Mouse (Mus musculus) frontal cortex, postnatal 25 days (tissue): ENCODE results near the gene Siglec1.
A peak's percentile ranks its signal among the peaks of the same experiment; 100 is the strongest.

Experiments used
- DNase-seq, 2 experiments: peaks; one replicate each; pipeline ENCODE4 v3.0.0; 2022; ENCODE audit warnings: low spot score in 2 of 2

The Siglec1 gene

DNA sequence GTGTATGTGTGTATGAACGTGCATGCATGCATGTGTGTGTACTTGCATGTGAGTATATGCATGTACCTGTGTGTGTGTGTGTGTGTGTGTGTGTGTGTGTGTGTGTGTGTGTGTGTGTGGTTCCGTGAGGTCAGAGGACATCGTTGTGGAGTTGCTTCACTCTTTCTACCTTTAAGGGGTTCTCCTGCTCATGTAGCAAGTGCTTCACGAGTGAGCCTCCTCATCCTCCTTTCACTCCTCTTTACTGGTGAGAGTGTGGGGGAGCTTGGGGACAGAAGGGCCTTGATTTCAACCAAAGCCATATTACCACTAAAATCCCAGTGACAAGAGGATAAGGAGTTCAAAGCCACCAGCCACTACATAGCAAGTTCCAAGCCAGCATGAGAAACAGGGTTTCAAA lies 10.5 kb upstream of the Siglec1 start:
- no peak for DNase-seq

DNA sequence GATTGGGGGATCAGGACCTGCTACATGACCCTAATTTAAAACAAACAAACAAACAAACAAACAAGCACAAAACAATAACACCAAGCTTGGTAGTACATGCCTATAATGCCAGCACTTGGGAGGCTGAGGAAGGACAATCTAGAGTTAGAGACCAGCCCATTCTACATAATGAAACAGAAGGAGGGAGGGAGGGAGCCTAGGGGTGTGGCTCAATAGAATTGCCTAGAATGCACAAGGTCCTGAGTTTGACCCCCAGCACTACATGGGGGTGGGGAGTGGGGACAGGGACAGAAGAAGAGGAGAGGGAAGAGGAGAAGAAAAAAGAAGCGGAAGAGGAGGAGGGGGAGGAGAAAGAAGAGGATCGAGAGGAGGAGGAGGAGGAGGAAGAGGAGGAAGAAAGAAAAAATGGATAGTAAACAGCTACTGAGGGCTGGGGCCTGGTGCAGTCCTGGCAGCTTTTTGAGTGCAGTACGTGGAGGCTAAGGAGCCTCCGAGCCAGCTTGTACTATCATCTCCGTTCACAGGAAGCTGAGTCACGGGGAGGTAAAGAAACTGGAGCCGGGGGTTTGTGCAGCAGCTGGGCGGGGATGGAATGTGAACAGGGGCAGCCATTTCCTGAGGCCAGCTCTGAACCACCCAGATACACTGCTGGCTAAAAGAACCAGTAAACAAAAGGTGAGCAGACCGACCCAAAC lies 9.7 kb upstream of the Siglec1 start:
- DNase-seq, result no peak

GRCm38 (mm10) chr2:131094823-131095222 lies 8.3 kb upstream of the Siglec1 start:
- peak; percentile 67 to 74 for DNase-seq

GRCm38 (mm10) chr2:131093577-131093976 lies 7.0 kb upstream of the Siglec1 start:
- DNase-seq, result no peak

DNA sequence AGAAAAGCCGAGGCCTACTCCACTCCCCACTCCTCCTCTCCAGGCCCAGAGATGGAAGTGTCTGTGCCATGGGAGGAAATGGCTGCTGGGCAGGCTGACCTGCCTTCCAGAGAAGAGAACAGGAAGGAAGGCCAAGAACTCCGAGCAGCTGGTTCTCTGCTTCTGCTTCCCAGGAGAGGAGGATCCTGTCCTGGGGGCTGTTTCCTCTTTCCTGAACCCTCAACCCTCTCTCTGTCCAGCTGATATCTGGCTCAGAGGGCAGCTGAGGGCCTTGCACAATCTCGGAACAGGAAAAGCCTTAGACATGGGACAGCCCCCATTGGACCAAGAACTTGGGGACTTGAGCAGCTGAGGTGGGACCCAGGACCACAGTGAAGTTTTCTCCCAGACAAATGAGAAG lies 4.3 kb upstream of the Siglec1 start:
- no peak for DNase-seq

GRCm38 (mm10) chr2:131089634-131090033 lies 3.1 kb upstream of the Siglec1 start:
- no peak for DNase-seq

- DNase-seq, result no peak
These were observed 2.0 kb upstream of the Siglec1 start for GRCm38 (mm10) chr2:131088581-131088980.

DNA sequence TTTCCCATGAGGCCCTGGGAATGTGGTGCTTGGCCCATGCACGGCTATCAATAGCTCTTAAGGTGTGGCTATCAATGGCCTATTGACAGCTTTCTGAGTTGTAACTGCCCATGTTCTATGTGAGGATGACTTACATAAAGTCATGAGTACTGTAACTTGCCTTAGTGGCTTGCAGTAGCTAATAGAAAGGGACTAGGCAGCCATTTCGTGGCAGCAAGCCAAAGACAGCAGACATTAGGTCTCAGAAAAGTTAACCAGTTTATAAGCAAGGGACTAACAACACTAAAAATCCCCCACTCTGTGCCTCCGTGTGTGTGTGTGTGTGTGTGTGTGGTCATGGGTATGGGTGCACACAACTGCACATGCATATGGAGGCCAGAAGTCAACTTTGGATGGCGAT lies 2.4 kb downstream of the Siglec1 start:
- no peak for DNase-seq

DNA sequence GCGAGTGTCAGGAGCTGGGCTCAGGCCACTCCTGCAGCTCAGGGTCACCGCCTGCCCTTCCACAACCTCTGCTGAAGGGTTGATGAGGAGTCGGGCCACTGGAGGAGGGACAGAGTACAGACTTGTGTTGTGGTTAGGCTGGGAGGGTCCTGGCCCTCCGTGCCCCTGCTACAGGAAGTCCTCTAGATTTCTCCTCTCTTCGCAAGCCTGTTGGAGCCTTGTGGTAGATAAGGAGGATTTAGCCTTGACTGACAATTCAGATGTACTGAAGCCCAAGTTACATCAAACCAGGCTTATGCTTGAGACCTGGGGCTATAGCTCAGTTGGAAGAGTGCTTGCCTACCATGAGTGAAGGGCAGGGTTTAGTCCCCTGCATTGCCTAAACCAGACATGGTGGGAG lies 6.1 kb downstream of the Siglec1 start:
- no peak for DNase-seq

GRCm38 (mm10) chr2:131072536-131072935 lies 14.0 kb downstream of the Siglec1 start:
- no peak for DNase-seq

GRCm38 (mm10) chr2:131067481-131067880 lies 19.1 kb downstream of the Siglec1 start:
- no peak for DNase-seq

DNA sequence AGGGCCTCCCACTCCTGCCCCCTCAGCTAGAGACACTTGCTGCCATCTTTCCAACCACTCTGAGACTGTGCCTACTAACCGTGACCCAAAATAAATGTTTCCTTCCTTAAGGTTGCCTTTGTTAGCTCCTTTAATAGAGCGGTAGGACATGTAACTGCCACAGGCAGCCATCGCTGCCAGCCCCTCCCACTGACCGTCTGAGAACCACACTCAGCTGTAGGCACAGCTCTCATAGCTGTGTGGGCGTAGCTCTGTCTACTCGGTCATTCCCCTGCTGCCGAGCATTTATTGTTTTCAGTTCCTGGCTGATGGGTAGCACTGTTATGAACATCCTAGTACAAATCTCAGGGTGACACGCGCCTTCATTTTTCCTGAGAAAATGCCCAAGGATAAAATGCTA lies 20.2 kb downstream of the Siglec1 start:
- DNase-seq, result no peak

DNA sequence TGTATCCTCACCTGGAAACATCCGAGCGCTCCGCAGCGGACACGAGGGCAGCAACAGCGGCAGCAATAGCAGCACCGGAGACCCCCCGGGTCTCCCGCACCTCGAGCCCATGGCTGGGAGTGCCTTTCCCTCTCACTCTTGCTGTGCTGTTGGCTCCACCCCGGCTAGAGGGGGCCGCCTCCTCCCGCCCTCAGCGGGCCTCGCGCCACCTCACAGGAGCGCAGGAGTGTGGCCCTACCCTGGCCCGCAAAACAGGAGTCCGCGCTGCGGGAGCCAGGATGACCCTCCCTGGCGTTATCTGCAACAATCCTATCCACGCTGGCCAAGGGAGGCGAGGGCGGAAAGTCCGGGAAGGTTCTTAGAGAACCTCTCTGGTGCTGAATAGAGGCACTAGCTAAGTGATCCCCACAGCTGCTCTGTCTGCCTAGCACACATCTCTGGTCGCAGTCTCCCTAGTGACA lies 23.1 kb downstream of the Siglec1 start, which contains the start of gene Adam33:
Gene Adam33 (minus strand): TSS at position 411 of the 461 bp plus-strand sequence.
- no peak for DNase-seq

DNA sequence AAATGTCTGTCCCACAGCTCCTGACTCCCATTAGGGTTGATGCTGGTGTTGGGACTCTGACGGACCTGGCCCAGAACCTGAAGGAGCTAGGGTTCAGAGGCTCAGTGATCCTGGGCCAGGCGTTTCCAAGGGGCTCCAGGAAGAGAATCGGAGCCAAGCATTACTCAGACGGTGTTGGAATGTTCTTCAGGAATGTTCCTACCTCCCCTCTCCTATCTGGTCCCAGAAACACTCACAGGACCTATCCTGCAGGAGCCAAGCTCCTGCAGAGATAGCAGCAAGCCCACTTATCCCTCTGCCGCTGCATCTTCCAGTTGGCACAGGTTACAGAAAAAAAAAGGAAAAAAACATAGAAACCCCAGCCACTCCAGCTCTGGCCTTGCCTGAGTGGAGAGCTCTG lies 25.0 kb downstream of the Siglec1 start:
- no peak for DNase-seq

DNA sequence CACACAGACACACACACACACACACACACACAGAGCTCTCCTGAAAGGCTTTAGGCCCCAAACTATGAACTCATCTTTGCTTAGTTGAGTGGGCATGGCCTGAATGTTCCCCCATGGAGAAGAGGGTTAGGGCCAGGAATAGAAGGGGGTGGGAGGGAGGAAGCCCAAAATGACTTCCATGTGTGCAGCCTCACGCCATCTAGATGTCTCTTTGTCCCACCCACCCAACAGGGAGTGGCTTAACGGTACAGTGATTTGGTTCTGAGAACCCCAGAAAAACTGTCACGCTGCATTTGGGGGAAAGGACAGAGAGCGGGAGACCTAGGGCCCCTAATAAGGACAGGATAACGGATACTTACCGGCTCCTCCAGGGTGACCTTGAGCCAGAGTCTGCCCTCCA lies 25.8 kb downstream of the Siglec1 start:
- DNase-seq, result no peak

DNA sequence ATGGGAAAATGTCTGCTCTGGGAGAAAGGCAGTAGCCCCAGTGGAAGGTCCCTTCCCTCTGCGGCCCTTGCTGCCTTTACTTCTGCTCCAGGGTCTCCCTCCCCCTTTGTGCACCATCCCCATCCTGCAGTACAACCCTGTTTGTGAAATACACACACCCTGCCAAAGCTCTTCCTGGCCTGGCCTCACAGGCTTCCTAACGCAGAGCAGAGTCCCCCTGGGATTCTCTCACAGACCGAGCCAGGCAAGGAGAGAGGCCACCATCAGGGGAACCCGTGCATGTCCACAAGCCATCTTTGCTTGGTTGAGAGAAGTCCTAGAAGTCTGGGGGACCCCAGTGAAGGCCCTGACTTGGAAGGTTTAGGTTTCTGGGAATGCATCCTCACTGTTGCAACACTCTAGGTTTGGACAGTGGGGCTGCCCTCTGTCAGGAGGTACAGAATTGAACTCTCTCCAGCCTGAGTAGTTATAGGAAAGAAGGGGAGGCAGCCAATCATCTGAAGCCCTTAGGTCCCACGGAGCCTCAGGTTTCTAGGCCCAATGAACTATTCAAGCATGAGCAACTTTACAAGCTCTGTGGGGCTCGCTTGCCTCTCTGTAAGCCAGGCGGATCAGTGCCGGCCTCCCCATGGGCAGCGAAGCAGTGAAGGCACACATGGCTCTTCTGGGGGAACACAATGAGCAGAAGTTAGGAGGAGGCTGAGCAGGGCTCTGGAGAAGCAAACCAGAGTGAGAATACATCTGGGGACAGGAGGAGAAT lies 26.6 kb downstream of the Siglec1 start:
- DNase-seq, result no peak

GRCm38 (mm10) chr2:131059377-131059776 lies 27.2 kb downstream of the Siglec1 start:
- no peak for DNase-seq

GRCm38 (mm10) chr2:131058672-131059071 lies 27.9 kb downstream of the Siglec1 start:
- DNase-seq, result no peak

DNA sequence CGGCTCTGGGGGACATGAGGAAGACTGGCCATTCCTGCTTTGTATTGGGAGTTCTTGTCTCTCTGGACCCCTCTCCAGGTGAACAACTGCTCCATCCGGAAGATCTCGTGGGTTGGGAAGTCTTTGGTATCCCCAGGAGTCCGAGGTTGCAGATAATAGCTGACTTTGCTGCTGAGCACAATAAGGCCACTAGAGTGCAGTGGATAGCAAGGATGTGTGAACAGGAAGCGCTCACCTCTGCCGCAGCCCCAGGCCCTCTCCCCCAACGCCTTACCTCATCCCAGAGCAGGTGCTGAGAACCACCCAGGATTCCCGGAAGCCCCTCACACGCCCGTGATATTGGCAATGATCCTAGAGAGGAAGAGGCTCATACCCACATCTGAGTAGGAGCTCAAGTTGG lies 30.4 kb downstream of the Siglec1 start:
- DNase-seq, result no peak

GRCm38 (mm10) chr2:131055631-131056030 lies 30.9 kb downstream of the Siglec1 start:
- DNase-seq, result no peak

GRCm38 (mm10) chr2:131054646-131055264 lies 31.8 kb downstream of the Siglec1 start:
- DNase-seq, result no peak

GRCm38 (mm10) chr2:131053851-131054645 lies 32.5 kb downstream of the Siglec1 start:
- DNase-seq, result no peak
